Mouse (Mus musculus) c-Kit-positive CD71-positive TER-119-positive erythroid progenitor cells, embryonic 14.5 days (primary cell): ENCODE data around the gene Rnf138rt1.

Experiments used
- DNase-seq: peaks from one replicate; pipeline ENCODE4 v3.0.0-alpha.2; 2013; ENCODE audit warnings: low spot score

The Rnf138rt1 gene

GRCm38 (mm10) chrX:163760617-163761434, at the start of gene Rnf138rt1:
Gene Rnf138rt1 (minus strand): TSS chrX:163761329.
- no peak for DNase-seq

- no peak for DNase-seq
These were observed 46.1 kb upstream of the Rnf138rt1 start for GRCm38 (mm10) chrX:163807270-163807669.

GRCm38 (mm10) chrX:163766290-163766689, 5.2 kb upstream of the Rnf138rt1 start:
- no peak for DNase-seq

- no peak for DNase-seq
These were observed 303 bp upstream of the Rnf138rt1 start for GRCm38 (mm10) chrX:163761435-163761828.

GRCm38 (mm10) chrX:163745996-163746395, 15.1 kb downstream of the Rnf138rt1 start:
- no peak for DNase-seq

GRCm38 (mm10) chrX:163743896-163744295, 17.2 kb downstream of the Rnf138rt1 start:
- DNase-seq, result no peak

GRCm38 (mm10) chrX:163738904-163739303, 22.2 kb downstream of the Rnf138rt1 start:
- DNase-seq, result no peak

GRCm38 (mm10) chrX:163734145-163734544, 27.0 kb downstream of the Rnf138rt1 start:
- DNase-seq, result no peak

GRCm38 (mm10) chrX:163723630-163724029, 37.5 kb downstream of the Rnf138rt1 start:
- DNase-seq, result no peak

- DNase-seq, result no peak
These were observed 38.1 kb downstream of the Rnf138rt1 start for GRCm38 (mm10) chrX:163722785-163723577.

GRCm38 (mm10) chrX:163720597-163720996, 40.5 kb downstream of the Rnf138rt1 start:
- DNase-seq, result no peak
